Mouse (Mus musculus) cortical plate, adult 2 months (tissue): Measurements from ENCODE around the gene Serpinf2.

Source experiments
- CTCF ChIP-seq: fragments of 200-500 bp; IDR thresholded peaks from 2 replicates; pipeline ENCODE4 v1.5.1; 2011; ENCODE audit warnings: mild to moderate bottlenecking, control low read depth, low read length; ENCODE audit not compliant: insufficient read depth; ENCODE audit errors: extremely low read depth
- POLR2A ChIP-seq: fragments of 200-500 bp; IDR thresholded peaks from 2 replicates; pipeline ENCODE4 v1.6.1; 2011; ENCODE audit warnings: mild to moderate bottlenecking, low read length, control low read depth; ENCODE audit not compliant: insufficient read depth; ENCODE audit errors: extremely low read depth

DNA sequence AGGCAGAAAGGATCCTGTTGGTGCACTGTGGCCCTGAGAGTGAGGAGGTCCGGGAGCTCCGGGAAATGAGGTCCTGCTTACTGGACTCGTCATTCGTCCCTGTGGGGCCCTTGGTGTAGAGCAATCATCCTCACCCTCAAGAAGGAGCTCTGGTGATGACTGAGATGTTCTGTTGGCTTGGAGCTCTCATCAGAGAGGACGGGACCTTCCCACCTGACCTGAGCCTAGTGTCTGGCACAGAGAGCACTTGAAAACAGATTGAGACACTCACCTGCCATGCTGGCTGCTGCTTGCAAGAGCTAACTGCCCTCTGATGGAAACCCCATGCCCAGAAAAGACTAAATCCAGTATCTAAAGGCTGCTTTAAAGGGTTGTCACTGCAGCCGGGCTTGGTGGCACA, 34.6 kb downstream of the Serpinf2 start:
- TF ChIP-seq CTCF (no peak), POLR2A (no peak)
